Mouse (Mus musculus) hindbrain, embryonic 15.5 days (tissue): Measurements from ENCODE around the gene Rmdn2. TPM values are rescaled to one million over a fixed set of nuclear protein-coding genes. Genes with fewer than 3 reads are reported as not detected.

Experiments
- ATAC-seq: fragments of 200-750 bp; cut with Nextera tagmentation; 2 replicates; pipeline ENCODE4 v1.8.0; 2017; ENCODE audit warnings: low read depth, moderate number of reproducible peaks, moderate TSS enrichment; ENCODE audit not compliant: low FRiP score
- H3K27ac ChIP-seq: fragments of 300-500 bp; sonication (generic); replicated peaks from 2 replicates; pipeline ENCODE4 v1.5.1; 2015; ENCODE audit warnings: mild to moderate bottlenecking, inconsistent platforms
- H3K27me3 ChIP-seq: fragments of 300-500 bp; sonication (generic); 2 replicates; pipeline ENCODE4 v1.6.1; 2015; ENCODE audit warnings: control low read depth, inconsistent platforms
- H3K36me3 ChIP-seq: fragments of 300-500 bp; sonication (generic); 2 replicates; pipeline ENCODE4 v1.6.1; 2015; ENCODE audit warnings: control low read depth, inconsistent platforms
- H3K4me1 ChIP-seq: fragments of 300-500 bp; sonication (generic); replicated peaks from 2 replicates; pipeline ENCODE4 v1.6.1; 2015; ENCODE audit warnings: control low read depth, inconsistent platforms
- H3K4me2 ChIP-seq: fragments of 300-500 bp; sonication (generic); 2 replicates; pipeline ENCODE4 v1.6.1; 2015; ENCODE audit warnings: moderate library complexity, mild to moderate bottlenecking, inconsistent platforms
- H3K4me3 ChIP-seq: fragments of 300-500 bp; sonication (generic); 2 replicates; pipeline ENCODE4 v1.5.1; 2015; ENCODE audit warnings: mild to moderate bottlenecking, inconsistent platforms
- H3K9ac ChIP-seq: fragments of 300-500 bp; sonication (generic); 2 replicates; pipeline ENCODE4 v1.6.1; 2015; ENCODE audit warnings: inconsistent platforms
- H3K9me3 ChIP-seq: fragments of 300-500 bp; sonication (generic); 2 replicates; pipeline ENCODE4 v1.6.1; 2016; ENCODE audit warnings: control low read depth, inconsistent platforms
- WGBS: fragments of 180-500 bp; shearing (Covaris S2); methylation state at CpG from one replicate; pipeline ENCODE4 v1.1.7; 2015; 5-methylcytosine and 5-hydroxymethylcytosine counted together
- polyA plus RNA-seq: library from polyadenylated mRNA; unstranded; fragments of >200 nt; fragmentation: Nextera tagmentation; extraction: Ambion mirVana; gene quantifications from 2 replicates; pipeline ENCODE4 v1.2.1, GENCODE M21; 2015

Rmdn2 gene
- polyA plus RNA-seq, result 9.1 and 9.8 TPM in 2 replicates

DNA sequence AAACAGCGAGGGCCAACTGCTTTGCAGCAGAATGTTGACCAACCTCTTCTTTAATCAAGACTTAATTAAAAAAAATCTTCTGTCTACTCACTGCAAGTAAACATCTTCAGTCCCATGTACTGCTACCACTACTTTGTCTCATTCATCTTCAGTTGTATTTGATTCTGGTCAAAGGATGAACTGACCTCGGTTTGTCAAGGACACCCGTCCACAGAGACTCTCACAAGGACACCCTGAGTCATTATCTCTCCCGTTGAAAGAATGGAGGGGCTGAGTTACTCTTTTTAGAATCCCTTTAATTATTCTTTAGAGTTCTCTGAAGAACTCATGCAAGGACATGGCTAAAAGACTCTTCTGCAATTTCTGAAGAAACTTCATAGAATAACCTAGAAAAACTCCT is at the start of gene Rmdn2:
Rmdn2 (plus strand) TSS at position 319 of the 400 bp plus-strand sequence.
- no peaks in the 10 kb centered on the region for H3K27me3 ChIP-seq
- ATAC-seq, result no peak
- peaks cover 11% of the 10 kb centered on the region for H3K4me1 ChIP-seq
- WGBS, result 87% methylated on average over 4 of the region's 4 CpGs
- H3K9me3 ChIP-seq, result no peaks in the 10 kb centered on the region
- no peaks in the 10 kb centered on the region for H3K36me3 ChIP-seq
- no peak within 1 kb of the TSS for H3K9ac ChIP-seq
- no peak within 1 kb of the TSS for H3K4me3 ChIP-seq
- no peak within 1 kb of the TSS for H3K4me2 ChIP-seq
- H3K27ac ChIP-seq, result no peak within 1 kb of the TSS

- ATAC-seq, result no peak
- Histone ChIP-seq H3K36me3 (no peaks in the 10 kb centered on the region), H3K27ac (no peak overlapping the region)
Observed at GRCm38 (mm10) chr17:79563067-79563620, 48.5 kb upstream of the Rmdn2 start.

GRCm38 (mm10) chr17:79563721-79564120 is 47.9 kb upstream of the Rmdn2 start:
- H3K9me3 ChIP-seq, result peaks cover 4% of the 10 kb centered on the region; the same call in 1 of the 2 replicates
- no peak overlapping the region for H3K4me3 ChIP-seq
- H3K36me3 ChIP-seq, result no peaks in the 10 kb centered on the region
- H3K4me1 ChIP-seq, result no peaks in the 10 kb centered on the region
- no peak overlapping the region for H3K9ac ChIP-seq
- H3K4me2 ChIP-seq, result no peak overlapping the region
- WGBS, result 62% methylated on average over 2 of the region's 2 CpGs
- no peak for ATAC-seq
- no peak overlapping the region for H3K27ac ChIP-seq
- no peaks in the 10 kb centered on the region for H3K27me3 ChIP-seq

More at GRCm38 (mm10) chr17:79563067-79563620, 48.5 kb upstream of the Rmdn2 start:
- H3K9me3 ChIP-seq, result peaks cover 4% of the 10 kb centered on the region; the same call in 1 of the 2 replicates
- H3K27me3 ChIP-seq, result no peaks in the 10 kb centered on the region
- no peaks in the 10 kb centered on the region for H3K4me1 ChIP-seq
- H3K4me3 ChIP-seq, result no peak overlapping the region
- WGBS, result 65% methylated on average over 7 of the region's 7 CpGs
- H3K4me2 ChIP-seq, result no peak overlapping the region
- H3K9ac ChIP-seq, result no peak overlapping the region

DNA sequence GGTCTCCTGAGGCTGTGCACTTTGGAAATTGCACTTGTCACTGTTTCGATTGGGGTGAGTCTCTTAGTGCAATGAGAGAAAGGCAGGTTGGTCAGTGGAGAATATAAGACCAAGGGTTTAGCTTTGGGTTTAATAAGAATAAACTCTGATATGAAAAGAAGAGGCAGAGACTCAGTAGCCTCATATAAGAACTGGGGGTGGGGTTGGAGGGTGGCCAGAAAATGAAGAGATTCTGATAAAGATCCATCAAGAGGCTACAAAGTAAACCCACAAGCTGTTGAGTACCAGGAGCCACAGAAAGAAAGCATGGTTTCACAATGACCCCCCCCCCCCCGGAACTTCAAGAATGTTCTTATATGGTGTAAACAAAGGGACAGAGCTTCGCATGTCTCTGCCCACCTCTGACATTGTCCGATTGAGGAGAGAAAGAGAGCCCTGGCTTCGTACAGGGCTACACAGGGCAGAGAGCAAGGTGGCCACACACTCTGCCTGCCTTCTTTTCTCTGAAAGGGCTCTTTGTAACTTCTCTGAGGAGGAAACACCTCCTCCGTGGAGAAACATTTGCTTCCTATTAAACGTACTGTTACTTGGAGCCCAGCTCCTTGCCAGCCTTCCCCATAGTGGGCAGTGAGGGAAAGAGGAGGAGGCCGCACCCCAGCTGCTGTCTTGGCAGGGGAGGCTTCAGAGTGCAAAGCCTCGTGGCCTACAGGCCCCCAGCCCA is 46.3 kb upstream of the Rmdn2 start:
- Histone ChIP-seq H3K4me3 (no peak overlapping the region), H3K27me3 (no peaks in the 10 kb centered on the region), H3K4me1 (no peaks in the 10 kb centered on the region), H3K4me2 (no peak overlapping the region), H3K27ac (no peak overlapping the region), H3K9me3 (peaks cover 3% of the 10 kb centered on the region; the same call in 1 of the 2 replicates), H3K9ac (no peak overlapping the region), H3K36me3 (no peaks in the 10 kb centered on the region)
- 56% methylated on average over 9 of the region's 9 CpGs for whole genome bisulfite sequencing
- peak; percentile 85; the same call in 1 of the 2 replicates for ATAC-seq

DNA sequence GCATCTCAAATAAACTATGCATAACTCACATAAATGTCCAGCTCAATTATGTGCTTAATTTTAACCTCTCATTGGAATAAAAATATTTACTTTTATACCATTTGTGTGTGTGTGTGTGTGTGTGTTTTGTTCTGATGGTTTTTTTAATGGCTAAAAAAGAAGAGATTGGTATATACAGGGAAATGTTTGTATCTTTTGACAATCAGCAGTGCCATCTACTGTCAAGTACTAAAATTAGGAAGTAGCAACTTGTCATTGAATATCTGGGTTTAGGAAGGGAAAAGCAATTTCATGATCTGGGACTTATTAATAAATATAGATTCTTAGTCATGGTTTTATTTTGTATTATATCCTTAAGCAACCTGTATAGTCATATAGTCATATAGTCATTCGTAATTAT is 43.3 kb upstream of the Rmdn2 start:
- 90% methylated on average over 1 of the region's 1 CpGs for WGBS
- no peak for ATAC-seq
- Histone ChIP-seq H3K9ac (no peak overlapping the region), H3K4me3 (no peak overlapping the region), H3K4me2 (no peak overlapping the region), H3K4me1 (no peaks in the 10 kb centered on the region), H3K9me3 (no peaks in the 10 kb centered on the region), H3K27ac (no peak overlapping the region), H3K36me3 (no peaks in the 10 kb centered on the region), H3K27me3 (no peaks in the 10 kb centered on the region)

DNA sequence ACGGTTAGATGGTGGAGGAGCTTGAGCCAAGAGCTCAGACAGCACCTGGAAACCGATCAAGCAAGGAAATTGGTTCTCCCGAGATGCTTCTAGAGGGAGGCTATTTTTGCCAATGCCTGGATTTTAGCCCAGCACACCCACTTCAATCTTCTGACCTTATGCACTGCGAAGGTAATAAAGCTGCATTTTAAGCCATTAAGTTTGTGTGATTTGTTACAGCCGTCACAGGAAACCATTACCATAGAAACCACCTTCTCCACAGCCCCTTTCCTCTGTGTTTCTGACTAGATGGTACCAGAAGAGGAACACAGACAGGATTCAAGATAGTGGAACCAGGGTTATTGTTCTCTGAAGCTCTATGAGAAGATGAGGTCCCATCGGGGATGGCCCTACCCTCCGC is 33.3 kb upstream of the Rmdn2 start:
- Histone ChIP-seq H3K36me3 (no peaks in the 10 kb centered on the region), H3K9me3 (no peaks in the 10 kb centered on the region), H3K27ac (no peak overlapping the region), H3K4me1 (no peaks in the 10 kb centered on the region), H3K4me3 (no peak overlapping the region), H3K4me2 (no peak overlapping the region), H3K27me3 (no peaks in the 10 kb centered on the region), H3K9ac (no peak overlapping the region)
- no peak for ATAC-seq
- 77% methylated on average over 7 of the region's 7 CpGs for WGBS

- no peaks in the 10 kb centered on the region for H3K36me3 ChIP-seq
- H3K27me3 ChIP-seq, result no peaks in the 10 kb centered on the region
- peak; percentile 88 for ATAC-seq
- H3K9ac ChIP-seq, result no peak overlapping the region
- WGBS, result 76% methylated on average over 6 of the region's 6 CpGs
- H3K4me3 ChIP-seq, result no peak overlapping the region
- H3K9me3 ChIP-seq, result no peaks in the 10 kb centered on the region
- no peak overlapping the region for H3K4me2 ChIP-seq
- no peaks in the 10 kb centered on the region for H3K4me1 ChIP-seq
- no peak overlapping the region for H3K27ac ChIP-seq
Observed at GRCm38 (mm10) chr17:79580264-79580920, 31.3 kb upstream of the Rmdn2 start.

GRCm38 (mm10) chr17:79583466-79583865 is 28.2 kb upstream of the Rmdn2 start:
- H3K4me1 ChIP-seq, result no peaks in the 10 kb centered on the region
- ATAC-seq, result no peak
- no peaks in the 10 kb centered on the region for H3K36me3 ChIP-seq
- no peaks in the 10 kb centered on the region for H3K27me3 ChIP-seq
- no peak overlapping the region for H3K4me3 ChIP-seq
- H3K9me3 ChIP-seq, result no peaks in the 10 kb centered on the region
- H3K9ac ChIP-seq, result no peak overlapping the region
- no peak overlapping the region for H3K4me2 ChIP-seq
- WGBS, result 84% methylated on average over 4 of the region's 4 CpGs
- H3K27ac ChIP-seq, result no peak overlapping the region

DNA sequence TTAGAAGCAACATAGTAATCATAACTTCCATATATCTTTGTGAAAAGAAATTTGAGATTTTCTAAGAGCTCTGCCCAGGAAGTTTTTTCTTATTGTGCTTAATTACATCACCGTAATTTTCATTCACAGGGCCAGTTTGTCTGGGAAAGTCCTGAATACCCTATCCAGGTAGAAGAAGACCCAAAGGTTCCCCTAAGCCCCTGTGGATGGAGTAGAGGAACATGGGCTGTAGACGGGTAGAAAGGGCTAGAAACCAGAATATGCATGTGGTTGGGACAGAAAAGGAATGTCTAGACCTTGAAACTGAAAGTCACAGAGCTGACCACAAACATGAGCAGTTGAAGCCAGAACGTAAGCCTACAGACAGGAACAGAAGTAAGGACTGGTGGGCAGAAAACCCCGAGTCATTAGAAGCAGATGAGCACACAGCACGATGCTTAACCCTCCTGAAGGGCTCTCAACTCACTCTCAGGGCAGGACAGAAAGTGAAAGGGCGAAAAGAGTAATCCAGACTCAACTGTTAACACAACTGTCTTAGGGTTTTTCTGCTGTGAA is 27.3 kb upstream of the Rmdn2 start:
- Histone ChIP-seq H3K4me2 (no peak overlapping the region), H3K27ac (no peak overlapping the region), H3K36me3 (no peaks in the 10 kb centered on the region), H3K9me3 (no peaks in the 10 kb centered on the region), H3K4me1 (no peaks in the 10 kb centered on the region), H3K9ac (no peak overlapping the region), H3K4me3 (no peak overlapping the region), H3K27me3 (no peaks in the 10 kb centered on the region)
- no peak for ATAC-seq
- WGBS, result 85% methylated on average over 6 of the region's 6 CpGs

DNA sequence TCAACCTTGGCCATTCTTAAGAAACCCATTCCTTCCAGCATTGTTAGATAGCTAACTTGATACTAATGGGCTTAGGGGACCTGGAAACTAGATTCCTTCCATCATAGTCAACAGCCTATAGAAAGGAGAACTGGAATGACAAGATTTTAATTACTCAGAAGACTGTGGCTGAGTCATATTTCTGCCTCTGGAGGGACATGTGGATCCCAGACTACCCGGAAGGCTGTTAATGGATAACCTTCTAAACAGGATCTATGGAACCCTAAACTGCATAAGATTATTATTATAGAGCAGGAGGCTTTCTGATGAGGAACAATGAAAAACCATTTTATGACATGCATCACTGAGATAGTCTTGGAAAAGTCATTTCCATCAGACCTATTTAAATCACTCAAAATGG is 21.8 kb upstream of the Rmdn2 start:
- 89% methylated on average over 1 of the region's 1 CpGs for WGBS
- ATAC-seq, result no peak
- Histone ChIP-seq H3K27ac (no peak overlapping the region), H3K9me3 (no peaks in the 10 kb centered on the region), H3K4me2 (no peak overlapping the region), H3K36me3 (no peaks in the 10 kb centered on the region), H3K27me3 (no peaks in the 10 kb centered on the region), H3K4me1 (no peaks in the 10 kb centered on the region), H3K9ac (no peak overlapping the region), H3K4me3 (no peak overlapping the region)

DNA sequence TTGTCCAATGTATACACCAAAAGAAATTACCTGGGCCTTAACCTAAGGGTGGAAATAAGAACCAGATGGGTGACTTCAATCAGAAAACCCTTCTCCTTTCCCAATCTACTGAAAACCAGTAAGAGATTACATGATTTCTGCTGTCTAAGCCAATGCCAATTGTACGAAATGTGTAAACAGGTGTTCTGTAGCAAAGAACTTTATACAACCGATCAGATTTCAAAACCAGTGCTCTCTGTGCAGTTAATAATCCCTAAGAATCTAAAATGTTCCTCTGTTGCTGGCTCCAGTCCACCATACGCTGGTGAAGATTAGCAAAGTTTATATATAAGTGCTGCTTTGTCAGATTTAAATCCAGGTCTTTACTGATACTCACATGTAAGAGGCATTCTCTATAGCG is 15.7 kb upstream of the Rmdn2 start:
- H3K4me1 ChIP-seq, result no peaks in the 10 kb centered on the region
- H3K9me3 ChIP-seq, result no peaks in the 10 kb centered on the region
- no peak overlapping the region for H3K4me3 ChIP-seq
- 86% methylated on average over 4 of the region's 4 CpGs for WGBS
- H3K27me3 ChIP-seq, result no peaks in the 10 kb centered on the region
- no peak for ATAC-seq
- no peak overlapping the region for H3K9ac ChIP-seq
- no peak overlapping the region for H3K4me2 ChIP-seq
- no peaks in the 10 kb centered on the region for H3K36me3 ChIP-seq
- H3K27ac ChIP-seq, result no peak overlapping the region

- Histone ChIP-seq H3K27ac (no peak overlapping the region), H3K36me3 (no peaks in the 10 kb centered on the region), H3K4me1 (no peaks in the 10 kb centered on the region), H3K9ac (no peak overlapping the region), H3K4me3 (no peak overlapping the region), H3K4me2 (no peak overlapping the region), H3K27me3 (no peaks in the 10 kb centered on the region), H3K9me3 (no peaks in the 10 kb centered on the region)
- 68% methylated on average over 2 of the region's 2 CpGs for whole genome bisulfite sequencing
- no peak for ATAC-seq
Observed at GRCm38 (mm10) chr17:79598151-79598550, 13.5 kb upstream of the Rmdn2 start.
